Mouse (Mus musculus): ENCODE data around the gene Rtl10. TPM values are rescaled to one million over a fixed set of nuclear protein-coding genes. Genes with fewer than 3 reads are reported as not detected.
A peak's percentile ranks its signal among the peaks of the same experiment; 100 is the strongest.

The Rtl10 gene
- polyA plus RNA-seq, 1 experiment from 2014 or later, result 1.6 TPM

DNA sequence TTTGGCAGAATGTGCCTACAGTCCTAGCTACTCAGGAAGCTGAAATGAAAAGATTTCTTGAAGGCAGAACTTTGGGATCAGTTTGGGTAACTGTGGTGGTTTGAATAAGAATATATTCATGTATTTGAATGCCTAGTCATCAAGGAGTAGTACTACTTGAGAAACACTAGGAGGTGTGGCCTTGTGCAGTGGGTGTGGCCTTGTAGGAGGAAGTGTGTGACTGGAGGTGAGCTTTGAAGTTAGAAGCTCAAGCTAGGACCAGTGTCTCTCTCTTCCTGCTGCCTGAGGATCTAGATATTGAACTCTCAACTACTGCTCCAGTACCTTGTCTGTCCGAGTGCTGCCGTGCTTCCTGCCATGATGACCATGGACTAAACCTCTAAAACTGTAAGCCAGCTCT is 12.6 kb upstream of the Rtl10 start:
- Histone ChIP-seq H3K27ac (no peak overlapping the region), H3K4me3 (no peak overlapping the region), H3K27me3 (ENCODE audit: insufficient read depth, poor library complexity, severe bottlenecking) (no peaks in the 10 kb centered on the region), H3K9me3 (no peaks in the 10 kb centered on the region), H3K4me1 (0 out of 2 replicates have a peak, but pooled peaks cover 6% of the 10 kb centered on the region), H3K36me3 (no peaks in the 10 kb centered on the region)
- DNase-seq (ENCODE audit: low spot score), result no peak
- WGBS, result 87% methylated on average over 2 of the region's 2 CpGs

DNA sequence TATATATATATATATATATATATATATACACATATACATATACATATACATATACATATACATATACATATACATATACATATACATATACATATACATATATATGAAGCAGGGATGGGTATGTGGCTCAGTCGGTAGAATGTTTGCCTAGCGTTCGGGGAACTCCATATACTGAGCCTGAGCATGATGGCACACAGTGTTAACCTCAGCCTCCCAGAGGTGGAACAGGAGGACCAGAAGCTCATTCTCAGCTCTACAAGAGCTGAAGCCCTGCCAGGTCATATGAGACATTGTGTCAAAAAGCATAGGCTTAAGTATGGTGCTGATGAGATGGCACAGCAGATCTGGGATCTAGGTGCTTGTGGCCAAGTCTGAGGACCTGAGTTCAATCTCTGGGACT is 8.4 kb upstream of the Rtl10 start:
- no peak for DNase-seq (ENCODE audit: low spot score)
- H3K27ac ChIP-seq, result no peak overlapping the region
- H3K27me3 ChIP-seq (ENCODE audit: insufficient read depth, poor library complexity, severe bottlenecking), result no peaks in the 10 kb centered on the region
- H3K4me1 ChIP-seq, result no peaks in the 10 kb centered on the region
- H3K9me3 ChIP-seq, result no peaks in the 10 kb centered on the region
- 98% methylated on average over 3 of the region's 3 CpGs for WGBS
- H3K4me3 ChIP-seq, result no peak overlapping the region
- H3K36me3 ChIP-seq, result no peaks in the 10 kb centered on the region

DNA sequence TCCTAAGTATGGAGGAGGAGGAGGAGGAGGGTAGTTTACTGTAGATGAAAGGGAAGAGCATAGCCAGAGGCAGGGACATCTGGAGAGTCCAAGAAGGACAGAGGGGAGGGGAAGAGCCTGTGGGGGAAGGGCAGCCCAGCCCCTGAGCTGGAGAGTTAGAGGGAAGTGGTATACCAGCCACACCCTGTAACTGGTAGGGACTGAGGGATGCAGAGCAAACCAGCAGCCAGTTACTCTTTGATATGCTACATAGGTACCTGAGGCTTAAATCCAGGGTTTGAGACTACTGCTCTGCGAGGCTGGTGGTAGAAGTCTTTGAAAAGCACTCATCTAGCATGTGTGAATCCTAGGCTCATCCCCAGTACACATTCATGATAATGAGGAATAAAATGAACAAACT is 7.8 kb upstream of the Rtl10 start:
- no peaks in the 10 kb centered on the region for H3K27me3 ChIP-seq (ENCODE audit: insufficient read depth, poor library complexity, severe bottlenecking)
- DNase-seq (ENCODE audit: low spot score), result no peak
- no peak overlapping the region for H3K4me3 ChIP-seq
- no peaks in the 10 kb centered on the region for H3K4me1 ChIP-seq
- no peaks in the 10 kb centered on the region for H3K36me3 ChIP-seq
- H3K27ac ChIP-seq, result no peak overlapping the region
- H3K9me3 ChIP-seq, result no peaks in the 10 kb centered on the region
- 50% methylated on average over 1 of the region's 1 CpGs for WGBS

DNA sequence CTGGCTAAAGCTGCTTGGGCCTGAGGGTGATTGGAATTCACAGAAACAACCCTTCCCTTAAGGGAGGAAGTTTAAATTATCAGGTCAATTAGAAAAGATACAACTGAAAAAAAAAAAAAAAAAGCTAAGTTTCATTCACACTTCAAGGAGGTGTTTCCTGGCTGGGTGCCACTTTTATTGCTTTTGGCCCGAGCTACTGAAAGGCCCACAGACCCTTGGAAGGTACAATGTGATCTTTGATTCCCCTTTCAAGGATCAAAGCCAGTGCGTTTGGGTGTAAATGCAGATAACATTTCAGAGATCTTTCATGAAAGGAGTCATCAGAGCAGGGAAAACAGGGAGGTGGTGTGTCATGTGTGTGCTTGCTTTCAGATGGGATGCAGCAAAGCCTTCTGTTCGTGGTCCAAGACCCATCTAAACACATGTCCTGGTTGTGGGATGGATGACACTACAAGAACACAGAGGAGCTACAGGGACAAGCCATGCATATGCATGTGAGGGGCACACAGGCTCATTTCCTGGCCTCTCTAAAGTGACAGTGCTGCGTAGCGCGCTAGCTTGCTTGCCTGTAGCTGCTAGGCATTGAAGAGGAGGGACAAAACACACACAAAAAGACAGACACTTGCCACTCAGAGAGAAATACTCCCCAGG is 711 bp upstream of the Rtl10 start:
- peaks cover 20% of the 10 kb centered on the region for H3K36me3 ChIP-seq
- no peaks in the 10 kb centered on the region for H3K27me3 ChIP-seq (ENCODE audit: insufficient read depth, poor library complexity, severe bottlenecking)
- peaks cover 18% of the 10 kb centered on the region for H3K4me1 ChIP-seq
- no peaks in the 10 kb centered on the region for H3K9me3 ChIP-seq
- 9% methylated on average over 6 of the region's 6 CpGs for WGBS
- peak overlapping the region; percentile 74 for H3K4me3 ChIP-seq
- no peak for DNase-seq (ENCODE audit: low spot score)
- H3K27ac ChIP-seq, result peak overlapping the region; percentile 92

DNA sequence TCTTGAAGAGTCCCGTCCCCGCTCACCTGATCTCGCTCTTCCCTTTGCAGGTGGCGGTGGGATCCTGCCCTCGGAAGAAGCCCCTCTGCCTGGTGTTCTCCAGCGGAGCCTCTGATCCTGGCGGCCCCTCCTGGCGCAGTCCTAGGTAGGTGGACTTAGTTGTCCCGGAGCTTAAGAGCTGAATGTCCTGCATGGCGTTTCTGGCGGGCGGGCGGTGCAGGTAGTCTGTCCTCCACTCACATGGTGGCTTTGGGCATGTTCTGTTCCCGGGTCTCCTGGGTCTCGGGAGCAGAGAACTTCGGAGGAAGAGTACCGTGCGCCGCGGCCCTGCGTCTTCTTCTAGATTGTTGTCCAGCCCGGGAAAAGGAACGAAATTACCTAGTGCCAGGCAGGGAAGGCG is 295 bp downstream of the Rtl10 start:
- Histone ChIP-seq H3K27ac (peak overlapping the region; percentile 92), H3K4me1 (peaks cover 18% of the 10 kb centered on the region), H3K36me3 (peaks cover 25% of the 10 kb centered on the region), H3K4me3 (peak overlapping the region; percentile 74), H3K27me3 (ENCODE audit: insufficient read depth, poor library complexity, severe bottlenecking) (no peaks in the 10 kb centered on the region), H3K9me3 (no peaks in the 10 kb centered on the region)
- DNase-seq (ENCODE audit: low spot score), result no peak
- WGBS, result under 1% methylated on average over 24 of the region's 24 CpGs

DNA sequence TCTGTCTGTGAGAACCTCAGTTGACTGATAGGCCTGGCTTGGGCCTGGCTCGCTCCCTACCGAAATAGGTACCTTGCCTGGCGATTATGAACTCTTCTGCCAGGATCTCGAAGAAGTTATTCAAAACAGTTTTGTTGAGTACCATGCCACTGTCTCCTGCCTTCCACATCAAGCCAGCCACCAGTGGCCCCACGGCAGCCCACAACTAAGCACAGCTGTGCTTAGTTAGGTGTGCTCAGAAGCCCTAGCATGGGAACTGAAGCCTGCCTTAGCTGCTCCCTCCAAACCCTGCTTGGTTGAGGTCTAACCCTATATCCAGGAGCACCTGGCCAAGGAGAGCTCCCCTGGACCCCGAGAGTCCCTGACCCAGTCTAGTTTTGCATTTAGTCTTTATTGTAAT is 2.8 kb downstream of the Rtl10 start:
- Histone ChIP-seq H3K27me3 (ENCODE audit: insufficient read depth, poor library complexity, severe bottlenecking) (no peaks in the 10 kb centered on the region), H3K27ac (no peak overlapping the region), H3K4me1 (peaks cover 18% of the 10 kb centered on the region), H3K36me3 (peaks cover 25% of the 10 kb centered on the region), H3K4me3 (no peak overlapping the region), H3K9me3 (no peaks in the 10 kb centered on the region)
- WGBS, result 93% methylated on average over 6 of the region's 6 CpGs
- no peak for DNase-seq (ENCODE audit: low spot score)

DNA sequence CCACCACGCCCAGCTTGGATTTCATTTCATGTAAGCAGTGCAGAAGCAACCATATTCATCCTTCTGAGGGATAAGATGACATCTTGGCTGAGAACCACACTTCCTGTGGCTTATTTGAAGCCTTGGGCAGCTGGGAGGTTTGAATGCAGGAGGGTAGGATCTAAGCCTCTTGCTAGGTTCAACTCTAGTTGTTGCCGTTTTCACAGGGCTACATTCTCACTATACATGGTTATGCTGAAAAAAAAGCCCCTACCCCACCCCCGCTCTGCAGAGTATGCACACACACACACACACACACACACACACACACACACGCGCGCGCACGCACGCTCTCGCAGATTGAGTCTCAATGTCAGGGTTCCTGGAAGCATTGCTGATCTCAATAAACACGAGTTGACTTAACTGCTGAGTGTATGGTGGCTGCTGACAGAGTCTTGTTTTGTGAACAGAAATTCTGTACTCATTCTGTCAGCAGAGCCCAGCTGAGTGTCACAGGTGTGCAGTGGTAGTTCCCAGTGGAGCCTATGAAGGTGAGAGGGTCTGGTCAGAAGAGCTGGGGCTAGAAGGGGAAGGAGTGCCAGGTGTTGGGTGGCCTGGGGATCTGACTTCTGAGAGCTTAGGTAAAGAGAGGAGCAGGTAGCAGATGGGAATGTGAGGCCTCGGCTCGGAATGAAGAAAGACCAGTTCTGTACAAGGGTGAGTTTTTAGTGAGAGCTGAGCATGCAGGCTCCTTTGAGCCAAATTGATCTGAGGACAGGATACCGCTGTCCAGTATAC is 5.1 kb downstream of the Rtl10 start:
- 0 out of 2 replicates have a peak, but pooled peaks cover 5% of the 10 kb centered on the region for H3K27me3 ChIP-seq (ENCODE audit: insufficient read depth, poor library complexity, severe bottlenecking)
- H3K27ac ChIP-seq, result no peak overlapping the region
- peaks cover 25% of the 10 kb centered on the region for H3K36me3 ChIP-seq
- no peaks in the 10 kb centered on the region for H3K9me3 ChIP-seq
- peaks cover 12% of the 10 kb centered on the region for H3K4me1 ChIP-seq
- no peak for DNase-seq (ENCODE audit: low spot score)
- 91% methylated on average over 14 of the region's 14 CpGs for WGBS
- no peak overlapping the region for H3K4me3 ChIP-seq

DNA sequence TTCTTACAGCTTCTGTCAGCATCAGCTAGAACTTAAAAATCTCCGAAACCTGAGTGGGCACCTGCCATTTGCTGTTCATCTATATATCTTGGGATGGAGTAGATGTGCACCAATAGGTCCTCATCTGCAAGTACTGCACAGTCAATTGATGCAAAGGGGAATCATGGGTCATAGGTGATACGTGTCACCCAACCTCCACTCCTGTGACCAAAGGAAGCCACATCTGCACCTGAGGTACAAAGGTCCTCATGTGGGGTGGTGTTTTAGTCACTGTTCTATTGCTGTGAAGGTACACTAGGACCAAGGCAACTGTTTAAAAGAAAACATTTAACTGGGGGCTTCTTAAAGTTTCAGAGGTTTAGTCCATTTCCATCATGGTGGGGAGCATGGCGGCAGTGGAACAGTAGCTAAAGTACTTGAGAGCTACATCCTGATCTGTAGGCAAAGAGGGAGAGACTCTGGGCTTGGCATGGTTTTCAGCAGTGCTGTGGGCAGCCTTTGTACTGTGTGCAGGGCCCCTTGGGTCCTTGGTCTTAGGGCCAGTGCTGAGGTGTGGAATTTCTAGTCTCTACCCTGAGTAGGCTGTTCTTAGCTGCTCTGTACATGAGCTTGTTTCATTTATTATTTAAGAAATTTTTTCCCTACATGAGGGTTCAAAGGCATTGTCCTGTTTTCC is 8.0 kb downstream of the Rtl10 start:
- WGBS, result 92% methylated on average over 3 of the region's 3 CpGs

DNA sequence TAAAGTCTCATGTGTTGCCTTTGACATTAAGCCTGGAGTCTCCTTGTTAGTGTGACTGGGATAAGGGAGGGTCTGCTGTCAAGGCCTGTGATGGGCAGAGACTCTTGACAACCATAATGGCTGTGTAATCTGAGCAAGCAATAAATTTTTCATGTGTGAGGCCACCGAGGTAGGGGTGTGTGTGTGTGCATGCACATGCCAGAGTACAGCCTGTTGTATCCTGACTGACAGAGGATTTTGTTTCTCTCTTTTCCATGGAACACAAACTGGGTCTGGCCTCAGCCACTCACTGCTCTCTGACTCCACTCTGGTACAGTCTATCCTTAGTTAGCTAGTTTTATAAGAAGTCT is 8.5 kb downstream of the Rtl10 start:
- no peak overlapping the region for H3K4me3 ChIP-seq
- no peak for DNase-seq (ENCODE audit: low spot score)
- no peaks in the 10 kb centered on the region for H3K9me3 ChIP-seq
- H3K27me3 ChIP-seq (ENCODE audit: insufficient read depth, poor library complexity, severe bottlenecking), result 0 out of 2 replicates have a peak, but pooled peaks cover 9% of the 10 kb centered on the region
- H3K4me1 ChIP-seq, result peaks cover 12% of the 10 kb centered on the region
- WGBS, result 59% methylated on average over 1 of the region's 1 CpGs
- H3K27ac ChIP-seq, result no peak overlapping the region
- peaks cover 7% of the 10 kb centered on the region for H3K36me3 ChIP-seq

More for the DNA sequence above, 8.0 kb downstream of the Rtl10 start:
- Histone ChIP-seq H3K27ac (no peak overlapping the region), H3K4me1 (peaks cover 12% of the 10 kb centered on the region), H3K9me3 (no peaks in the 10 kb centered on the region), H3K27me3 (ENCODE audit: insufficient read depth, poor library complexity, severe bottlenecking) (0 out of 2 replicates have a peak, but pooled peaks cover 9% of the 10 kb centered on the region), H3K4me3 (no peak overlapping the region), H3K36me3 (peaks cover 12% of the 10 kb centered on the region)
- no peak for DNase-seq (ENCODE audit: low spot score)

DNA sequence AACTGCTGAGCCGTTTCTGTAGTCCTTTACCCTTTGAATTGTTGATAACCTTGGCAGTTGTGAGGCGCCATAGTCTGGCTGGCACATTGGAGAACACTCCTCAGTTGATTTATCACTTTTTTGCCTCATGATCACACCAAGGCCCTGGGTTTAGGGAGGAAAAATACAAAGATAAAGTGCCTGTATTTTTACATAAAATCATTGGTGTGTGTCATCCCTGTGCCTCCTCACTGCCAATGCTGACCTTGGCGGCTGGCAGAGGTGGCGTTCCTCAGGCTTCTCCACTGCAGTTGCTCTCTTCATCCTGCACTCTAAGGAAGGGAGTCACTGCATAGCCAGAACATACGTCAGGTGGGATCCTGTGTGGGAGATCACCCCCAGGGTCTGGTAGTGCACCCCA is 13.0 kb downstream of the Rtl10 start:
- DNase-seq (ENCODE audit: low spot score), result no peak
- 78% methylated on average over 5 of the region's 5 CpGs for WGBS
- Histone ChIP-seq H3K27me3 (ENCODE audit: insufficient read depth, poor library complexity, severe bottlenecking) (0 out of 2 replicates have a peak, but pooled peaks cover 9% of the 10 kb centered on the region), H3K27ac (no peak overlapping the region), H3K4me1 (peaks cover 12% of the 10 kb centered on the region), H3K4me3 (no peak overlapping the region), H3K9me3 (no peaks in the 10 kb centered on the region), H3K36me3 (no peaks in the 10 kb centered on the region)

DNA sequence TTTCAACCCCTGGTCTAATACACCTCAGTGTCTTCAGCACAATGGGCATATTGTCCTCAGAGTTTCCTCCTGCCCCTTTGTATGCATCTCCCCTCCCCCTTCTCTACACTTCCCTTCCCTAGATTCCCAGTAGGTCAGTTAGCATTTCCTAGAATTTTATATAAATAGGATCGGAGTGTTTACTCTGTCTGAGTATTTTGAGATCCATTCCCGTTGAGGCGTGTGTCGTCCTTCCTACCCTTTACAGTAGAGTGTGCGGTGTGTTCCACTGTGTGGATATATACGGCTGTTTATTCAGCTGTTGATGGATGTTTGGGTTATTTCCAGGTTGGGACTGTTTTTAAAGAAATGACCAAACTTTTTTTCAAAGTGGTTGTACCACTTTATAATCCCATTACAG is 14.8 kb downstream of the Rtl10 start:
- no peak for DNase-seq (ENCODE audit: low spot score)
- H3K27ac ChIP-seq, result no peak overlapping the region
- WGBS, result 74% methylated on average over 6 of the region's 6 CpGs
- no peaks in the 10 kb centered on the region for H3K36me3 ChIP-seq
- 0 out of 2 replicates have a peak, but pooled peaks cover 4% of the 10 kb centered on the region for H3K27me3 ChIP-seq (ENCODE audit: insufficient read depth, poor library complexity, severe bottlenecking)
- H3K4me1 ChIP-seq, result peaks cover 12% of the 10 kb centered on the region
- H3K4me3 ChIP-seq, result no peak overlapping the region
- no peaks in the 10 kb centered on the region for H3K9me3 ChIP-seq

DNA sequence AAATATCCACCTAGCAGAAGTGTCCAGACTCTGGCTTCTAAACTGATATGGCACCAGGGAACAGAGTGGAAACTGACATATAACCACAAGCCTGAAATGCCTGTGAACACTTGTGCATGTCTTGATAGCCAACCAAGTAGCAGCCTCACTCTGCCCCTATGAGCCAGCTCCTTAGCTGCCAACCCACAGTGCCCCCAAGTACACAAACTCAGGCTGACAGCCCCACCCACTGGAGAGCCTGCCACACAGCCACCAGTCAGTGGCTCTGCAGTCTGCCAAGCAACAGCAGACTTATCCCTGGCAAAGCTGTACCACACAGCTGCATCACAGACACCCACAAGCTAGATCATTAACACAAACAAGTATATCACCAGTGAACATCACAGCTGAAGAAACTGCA is 19.4 kb downstream of the Rtl10 start:
- no peaks in the 10 kb centered on the region for H3K4me1 ChIP-seq
- H3K27ac ChIP-seq, result no peak overlapping the region
- H3K9me3 ChIP-seq, result no peaks in the 10 kb centered on the region
- DNase-seq (ENCODE audit: low spot score), result no peak
- H3K4me3 ChIP-seq, result no peak overlapping the region
- no peaks in the 10 kb centered on the region for H3K27me3 ChIP-seq (ENCODE audit: insufficient read depth, poor library complexity, severe bottlenecking)
- H3K36me3 ChIP-seq, result no peaks in the 10 kb centered on the region

DNA sequence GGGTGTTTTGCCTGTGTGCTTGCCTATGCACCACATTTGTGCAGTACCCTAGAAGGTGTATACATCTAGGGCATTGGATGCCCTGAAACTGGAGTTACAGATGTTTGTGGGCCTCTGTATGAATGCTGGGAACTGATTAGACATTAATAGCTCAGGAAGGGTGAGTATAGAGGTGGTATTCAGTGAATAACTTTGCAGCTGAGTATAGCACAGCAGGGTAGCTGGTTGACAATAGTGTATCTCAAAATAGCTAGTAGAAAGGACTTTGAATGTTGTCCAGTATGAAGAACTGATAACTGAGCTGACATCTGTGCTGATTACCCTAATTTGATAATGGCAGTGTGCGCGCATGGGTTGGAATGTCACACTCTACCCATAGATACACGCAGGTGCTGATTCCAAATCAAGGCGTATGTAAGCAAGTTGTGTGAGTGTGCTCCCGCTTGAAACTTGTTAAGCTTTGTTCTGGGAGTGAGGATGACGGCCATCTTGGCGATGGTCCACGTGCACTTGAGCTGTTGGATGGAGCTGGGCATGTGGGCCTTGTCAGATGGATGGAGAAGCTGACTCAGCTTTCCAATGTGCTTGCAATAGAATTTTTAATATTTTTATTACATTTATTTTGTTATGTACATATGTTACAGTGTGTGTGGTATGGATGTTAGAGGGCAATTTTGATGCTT is 25.0 kb downstream of the Rtl10 start:
- H3K27ac ChIP-seq, result no peak overlapping the region
- H3K27me3 ChIP-seq (ENCODE audit: insufficient read depth, poor library complexity, severe bottlenecking), result no peaks in the 10 kb centered on the region
- 88% methylated on average over 8 of the region's 8 CpGs for WGBS
- DNase-seq (ENCODE audit: low spot score), result no peak
- no peaks in the 10 kb centered on the region for H3K9me3 ChIP-seq
- H3K36me3 ChIP-seq, result no peaks in the 10 kb centered on the region
- H3K4me1 ChIP-seq, result no peaks in the 10 kb centered on the region
- no peak overlapping the region for H3K4me3 ChIP-seq
